Mouse (Mus musculus): ENCODE measurements around the gene H2al1f.
A peak's percentile ranks its signal among the peaks of the same experiment; 100 is the strongest.
"Not testable (repeated sequence)": the region's sequence is repeated elsewhere in the genome, so short reads cannot be mapped to it uniquely, and the experiment has no call there.

The H2al1f gene

GRCm38 (mm10) chrX:11314858-11315257 is at the start of gene H2al1f:
TSS of gene H2al1f (plus strand) at chrX:11315158.
- not testable (repeated sequence) for DNase-seq (ENCODE audit: low spot score in 2 of 2)

GRCm38 (mm10) chrX:11267791-11268190 is 47.2 kb upstream of the H2al1f start:
- DNase-seq (ENCODE audit: low spot score in 2 of 2) = no peak

DNA sequence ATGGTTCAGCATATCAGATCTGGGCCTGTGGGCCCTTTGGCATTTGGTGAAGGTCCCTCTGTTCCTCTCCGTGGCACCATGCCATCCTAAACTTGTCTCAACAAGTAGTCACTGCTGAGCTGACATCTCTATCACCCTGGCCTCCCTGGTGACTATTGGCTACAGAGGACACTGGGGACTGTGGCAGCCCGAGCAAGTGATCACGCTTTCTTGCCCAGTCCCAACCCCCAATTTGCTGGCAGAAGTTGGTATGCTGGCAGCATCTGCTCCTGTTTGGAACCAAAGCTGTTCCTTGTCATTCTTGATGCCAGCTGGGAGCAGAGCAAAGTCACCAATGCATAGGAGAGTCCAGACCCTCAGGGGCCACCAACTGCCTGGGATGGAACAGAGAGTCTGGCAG is 45.9 kb upstream of the H2al1f start:
- DNase-seq (ENCODE audit: low spot score in 2 of 2) = peak in 1 of 2 experiments; percentile 25

DNA sequence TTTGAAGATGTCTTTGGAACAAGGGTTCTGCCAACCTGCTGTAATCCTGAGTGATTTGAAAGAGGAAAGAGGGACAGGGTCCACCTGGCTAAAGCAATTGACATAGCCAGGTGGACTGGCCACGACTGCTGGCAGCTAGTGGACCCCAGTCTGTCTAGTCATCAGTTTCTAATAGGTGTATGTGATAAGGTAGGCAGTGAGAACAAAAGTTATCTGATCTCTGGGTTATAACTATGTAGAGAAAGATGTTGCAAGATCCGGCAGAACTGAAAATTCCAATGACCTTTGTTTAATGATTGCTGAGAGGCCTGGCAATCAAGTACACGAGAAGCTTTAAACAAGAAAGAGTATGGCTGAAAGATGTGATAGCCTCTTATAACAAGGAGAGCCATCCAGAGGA is 41.8 kb upstream of the H2al1f start:
- DNase-seq (ENCODE audit: low spot score in 2 of 2) = no peak

DNA sequence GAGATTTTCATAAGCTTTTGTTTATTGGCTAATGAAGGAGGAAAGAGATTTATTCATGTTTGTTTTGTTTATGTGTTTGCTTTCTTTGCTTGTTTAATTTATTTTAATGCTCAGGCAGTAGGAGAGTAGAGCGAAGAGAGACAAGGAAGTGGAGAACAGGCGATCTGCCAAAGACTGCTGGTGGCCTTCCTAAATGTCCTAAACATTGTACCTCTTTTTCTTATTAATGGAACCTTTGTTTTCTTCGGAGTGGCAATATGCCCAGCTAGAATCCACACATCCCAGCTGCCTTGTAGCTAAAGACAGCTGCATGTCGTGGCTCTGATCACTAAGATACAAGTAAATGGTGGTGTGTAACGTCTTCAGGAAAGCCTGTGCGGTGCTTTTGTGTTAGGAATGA is 37.9 kb upstream of the H2al1f start:
- no peak for DNase-seq (ENCODE audit: low spot score in 2 of 2)

GRCm38 (mm10) chrX:11280741-11281140 is 34.2 kb upstream of the H2al1f start:
- no peak for DNase-seq (ENCODE audit: low spot score in 2 of 2)

- DNase-seq (ENCODE audit: low spot score in 2 of 2) = no peak
Measured at GRCm38 (mm10) chrX:11288306-11288882, 26.6 kb upstream of the H2al1f start.

- no peak for DNase-seq (ENCODE audit: low spot score in 2 of 2)
Measured at GRCm38 (mm10) chrX:11289244-11289643, 25.7 kb upstream of the H2al1f start.

GRCm38 (mm10) chrX:11298957-11299356 is 16.0 kb upstream of the H2al1f start, which contains the start of gene H2al1a:
TSS of gene H2al1a (plus strand) at chrX:11299257.
- DNase-seq (ENCODE audit: low spot score in 2 of 2) = not testable (repeated sequence)

- not testable (repeated sequence) for DNase-seq (ENCODE audit: low spot score in 2 of 2)
Measured at GRCm38 (mm10) chrX:11302132-11302531, 12.8 kb upstream of the H2al1f start, which contains the start of gene H2al1b. TSS of gene H2al1b (plus strand) at chrX:11302432.

DNA sequence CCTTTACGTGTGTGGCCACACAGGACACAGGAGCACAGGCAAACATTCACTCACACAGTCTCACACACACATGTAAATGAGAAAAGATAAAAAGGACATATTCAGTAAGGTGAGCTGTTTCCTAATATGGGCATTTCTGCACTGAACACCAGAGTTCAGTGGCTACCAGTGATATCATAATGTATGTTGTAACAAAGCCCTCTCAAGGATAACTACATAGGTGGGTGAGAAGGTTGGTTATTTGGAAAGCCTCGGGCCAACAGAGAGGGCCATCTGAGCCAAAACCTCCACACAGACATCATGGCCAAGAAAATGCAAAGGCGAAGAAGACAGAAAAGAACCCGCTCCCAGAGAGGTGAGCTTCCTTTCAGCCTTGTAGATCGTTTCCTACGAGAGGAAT is 9.6 kb upstream of the H2al1f start, which contains the start of gene H2al1c:
TSS of gene H2al1c (plus strand) at position 301 of the 400 bp plus-strand sequence.
- not testable (repeated sequence) for DNase-seq (ENCODE audit: low spot score in 2 of 2)

GRCm38 (mm10) chrX:11308524-11308923 is 6.4 kb upstream of the H2al1f start, which contains the start of gene H2al1d:
TSS of gene H2al1d (plus strand) at chrX:11308824.
- DNase-seq (ENCODE audit: low spot score in 2 of 2) = not testable (repeated sequence)

DNA sequence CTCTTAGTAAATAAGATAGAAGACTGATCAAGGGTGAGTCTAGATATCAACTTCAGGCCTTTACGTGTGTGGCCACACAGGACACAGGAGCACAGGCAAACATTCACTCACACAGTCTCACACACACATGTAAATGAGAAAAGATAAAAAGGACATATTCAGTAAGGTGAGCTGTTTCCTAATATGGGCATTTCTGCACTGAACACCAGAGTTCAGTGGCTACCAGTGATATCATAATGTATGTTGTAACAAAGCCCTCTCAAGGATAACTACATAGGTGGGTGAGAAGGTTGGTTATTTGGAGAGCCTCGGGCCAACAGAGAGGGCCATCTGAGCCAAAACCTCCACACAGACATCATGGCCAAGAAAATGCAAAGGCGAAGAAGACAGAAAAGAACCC is 3.3 kb upstream of the H2al1f start, which contains the start of gene H2al1e:
TSS of gene H2al1e (plus strand) at position 301 of the 400 bp plus-strand sequence.
- DNase-seq (ENCODE audit: low spot score in 2 of 2) = not testable (repeated sequence)

GRCm38 (mm10) chrX:11317956-11318355 is 3.0 kb downstream of the H2al1f start, which contains the start of gene H2al1g:
TSS of gene H2al1g (plus strand) at chrX:11318256.
- not testable (repeated sequence) for DNase-seq (ENCODE audit: low spot score in 2 of 2)

DNA sequence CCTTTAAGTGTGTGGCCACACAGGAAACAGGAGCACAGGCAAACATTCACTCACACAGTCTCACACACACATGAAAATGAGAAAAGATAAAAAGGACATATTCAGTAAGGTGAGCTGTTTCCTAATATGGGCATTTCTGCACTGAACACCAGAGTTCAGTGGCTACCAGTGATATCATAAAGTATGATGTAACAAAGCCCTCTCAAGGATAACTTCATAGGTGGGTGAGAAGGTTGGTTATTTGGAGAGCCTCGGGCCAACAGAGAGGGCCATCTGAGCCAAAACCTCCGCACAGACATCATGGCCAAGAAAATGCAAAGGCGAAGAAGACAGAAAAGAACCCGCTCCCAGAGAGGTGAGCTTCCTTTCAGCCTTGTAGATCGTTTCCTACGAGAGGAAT is 6.2 kb downstream of the H2al1f start, which contains the start of gene H2al1h:
TSS of gene H2al1h (plus strand) at position 301 of the 400 bp plus-strand sequence.
- not testable (repeated sequence) for DNase-seq (ENCODE audit: low spot score in 2 of 2)

DNA sequence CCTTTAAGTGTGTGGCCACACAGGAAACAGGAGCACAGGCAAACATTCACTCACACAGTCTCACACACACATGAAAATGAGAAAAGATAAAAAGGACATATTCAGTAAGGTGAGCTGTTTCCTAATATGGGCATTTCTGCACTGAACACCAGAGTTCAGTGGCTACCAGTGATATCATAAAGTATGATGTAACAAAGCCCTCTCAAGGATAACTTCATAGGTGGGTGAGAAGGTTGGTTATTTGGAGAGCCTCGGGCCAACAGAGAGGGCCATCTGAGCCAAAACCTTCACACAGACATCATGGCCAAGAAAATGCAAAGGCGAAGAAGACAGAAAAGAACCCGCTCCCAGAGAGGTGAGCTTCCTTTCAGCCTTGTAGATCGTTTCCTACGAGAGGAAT is 9.4 kb downstream of the H2al1f start, which contains the start of gene H2al1i:
TSS of gene H2al1i (plus strand) at position 301 of the 400 bp plus-strand sequence.
- not testable (repeated sequence) for DNase-seq (ENCODE audit: low spot score in 2 of 2)

- not testable (repeated sequence) for DNase-seq (ENCODE audit: low spot score in 2 of 2)
Measured at GRCm38 (mm10) chrX:11327522-11327921, 12.6 kb downstream of the H2al1f start, which contains the start of gene H2al1j. TSS of gene H2al1j (plus strand) at chrX:11327822.

DNA sequence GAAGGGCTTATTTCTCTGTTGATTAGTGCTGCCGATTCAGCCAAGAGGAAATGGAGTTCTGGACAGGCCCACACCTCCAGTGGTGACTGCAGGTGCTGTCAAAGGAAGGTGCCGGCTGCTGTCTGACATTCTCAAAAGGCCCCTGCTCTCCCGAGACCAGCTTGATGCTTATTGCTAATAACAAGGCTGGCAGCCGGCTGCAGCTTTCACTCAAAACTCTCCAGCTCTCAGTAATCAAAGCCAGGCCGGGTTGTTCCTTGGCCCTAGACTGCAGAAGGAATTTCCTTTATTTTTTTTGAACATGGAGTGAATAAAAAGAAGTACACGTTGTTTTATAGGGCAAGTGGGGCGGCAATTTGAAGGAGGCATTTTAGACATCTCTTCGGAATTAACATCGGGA is 30.8 kb downstream of the H2al1f start:
- no peak for DNase-seq (ENCODE audit: low spot score in 2 of 2)

- no peak for DNase-seq (ENCODE audit: low spot score in 2 of 2)
Measured at GRCm38 (mm10) chrX:11346756-11347155, 31.8 kb downstream of the H2al1f start.

DNA sequence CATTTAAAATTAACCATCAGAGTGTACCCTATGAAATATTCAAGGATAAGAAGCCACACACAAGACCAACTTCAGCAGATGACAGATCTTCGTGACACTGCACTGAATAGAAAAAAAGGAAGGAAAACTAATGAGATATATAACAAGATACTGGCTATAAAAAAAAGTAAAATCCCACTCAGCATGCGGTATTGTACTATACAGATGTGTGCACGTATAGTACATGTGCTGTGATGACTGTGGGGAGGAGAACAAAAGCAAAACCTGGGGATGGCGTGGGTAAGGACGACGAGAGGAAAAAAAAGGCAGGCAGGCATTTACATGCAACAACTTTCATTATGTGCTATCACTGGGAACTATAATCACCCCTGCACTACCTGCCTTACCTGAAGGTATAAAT is 45.9 kb downstream of the H2al1f start:
- DNase-seq (ENCODE audit: low spot score in 2 of 2) = no peak

- DNase-seq (ENCODE audit: low spot score in 2 of 2) = no peak
Measured at GRCm38 (mm10) chrX:11361261-11361660, 46.3 kb downstream of the H2al1f start.

DNA sequence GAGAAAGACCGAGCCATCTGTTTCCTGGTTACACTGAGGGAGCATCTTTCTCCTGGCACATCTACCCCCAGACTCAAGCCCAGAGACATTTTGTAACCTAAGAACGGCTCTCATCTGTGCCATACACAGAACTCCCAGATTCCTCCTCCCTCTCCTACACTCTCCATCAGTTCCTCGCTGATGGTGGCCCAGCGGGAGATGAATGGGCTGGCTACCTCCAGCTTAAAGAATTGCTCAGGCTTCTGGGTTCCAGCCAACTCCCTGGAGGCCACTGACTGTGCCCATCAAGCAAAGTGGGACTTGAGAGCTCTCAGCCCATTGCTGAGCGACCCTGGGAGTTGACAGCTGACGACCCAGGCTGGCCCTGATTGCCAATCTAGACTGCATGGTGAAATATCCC is 48.9 kb downstream of the H2al1f start:
- no peak for DNase-seq (ENCODE audit: low spot score in 2 of 2)

Measured in left cerebral cortex, adult 9 months (tissue).